Comparison of ENCODE assay signal across 8 mouse cellular contexts in genomic region chr9:100544948-100545714, GRCm38 (mm10). TPM values are rescaled to one million over a fixed set of nuclear protein-coding genes. Genes with fewer than 3 reads are reported as not detected.
DNase-seq lines count a peak whose midpoint lies in the region; ATAC-seq and TF ChIP-seq lines count a peak whose summit lies in the region.

No protein-coding gene starts in this region.

- peak; percentile 2; the same call in 1 of the 2 replicates for ATAC-seq in embryonic facial prominence, embryonic 15.5 days (ENCODE audit: insufficient number of reproducible peaks, low FRiP score, low TSS enrichment, low read depth)
- peak; percentile 27 for ATAC-seq in inflammation-experienced regulatory T-cells, adult 6 months
- ATAC-seq in midbrain, embryonic 13.5 days = no peak; the same call in 1 of the 2 replicates

- no peaks in the 10 kb centered on the region; the same call in 1 of the 2 replicates for H3K4me1 ChIP-seq in kidney, adult 2 months (ENCODE audit: control insufficient read depth, insufficient read depth, low read length)
- H3K4me1 ChIP-seq in ES-E14 (ENCODE audit: control insufficient read depth in 2 of 2, insufficient read depth in 2 of 2, low read length in 2 of 2, poor library complexity in 1 of 2) = peaks cover 0 to 2% of the 10 kb centered on the region in 2 experiments; a peak in 2 of 4 replicates
- peaks cover 7% of the 10 kb centered on the region for H3K4me1 ChIP-seq in embryonic facial prominence, embryonic 15.5 days
- H3K4me1 ChIP-seq in midbrain, embryonic 13.5 days (replicated peaks) = peaks cover 22% of the 10 kb centered on the region

- TF ChIP-seq CTCF in kidney, adult 2 months (conservative IDR thresholded peaks at IDR 0.05; ENCODE audit: insufficient read depth, insufficient read length, low read depth, low read length) = no peak

- peak overlapping the region; percentile 91 for H3K4me3 ChIP-seq in kidney, adult 2 months (ENCODE audit: insufficient read depth, low read depth, low read length)
- H3K4me3 ChIP-seq in ES-E14 (ENCODE audit: insufficient read depth in 1 of 2, low read depth in 1 of 2, low read length in 2 of 2, poor library complexity in 1 of 2, severe bottlenecking in 1 of 2) = peak overlapping the region; percentile 95 to 100
- H3K4me3 ChIP-seq in embryonic facial prominence, embryonic 15.5 days (replicated peaks) = peak overlapping the region; percentile 99
- peak overlapping the region; percentile 94 for H3K4me3 ChIP-seq in midbrain, embryonic 13.5 days (replicated peaks)

- intact Hi-C loops in gastrocnemius, postnatal 36 days (cut with DNase I) = loop anchor here (5.0 kb wide), 1 partner anchor 97 kb away; no protein-coding TSS in a partner anchor

- peak overlapping the region; percentile 96 for H3K9ac ChIP-seq in ES-E14 (ENCODE audit: insufficient read depth, low read depth, low read length, poor library complexity, severe bottlenecking)
- peak overlapping the region; percentile 76 for H3K9ac ChIP-seq in embryonic facial prominence, embryonic 15.5 days
- peak overlapping the region; percentile 94 for H3K9ac ChIP-seq in midbrain, embryonic 13.5 days (replicated peaks)

- WGBS in kidney, adult 2 months = under 1% methylated on average over 38 of the region's 38 CpGs
- WGBS in embryonic facial prominence, embryonic 15.5 days = 1% methylated on average over 36 of the region's 38 CpGs
- under 1% methylated on average over 36 of the region's 38 CpGs for WGBS in midbrain, embryonic 13.5 days

- peak overlapping the region; percentile 97 for H3K27ac ChIP-seq in kidney, adult 2 months (ENCODE audit: insufficient read depth, low read depth, low read length)
- peak overlapping the region; percentile 55; the same call in 1 of the 2 replicates for H3K27ac ChIP-seq in ES-E14 (ENCODE audit: insufficient read depth, low read depth, low read length, poor library complexity, severe bottlenecking)
- H3K27ac ChIP-seq in embryonic facial prominence, embryonic 15.5 days (replicated peaks) = peak overlapping the region; percentile 93
- peak overlapping the region; percentile 90 for H3K27ac ChIP-seq in midbrain, embryonic 13.5 days

- no peaks in the 10 kb centered on the region for H3K36me3 ChIP-seq in kidney, adult 2 months (ENCODE audit: control insufficient read depth, insufficient read depth, low read length)
- no peaks in the 10 kb centered on the region for H3K36me3 ChIP-seq in ES-E14 (ENCODE audit: control insufficient read depth, insufficient read depth, low read length, poor library complexity, severe bottlenecking)
- peaks cover 8% of the 10 kb centered on the region for H3K36me3 ChIP-seq in embryonic facial prominence, embryonic 15.5 days
- peaks cover 12% of the 10 kb centered on the region for H3K36me3 ChIP-seq in midbrain, embryonic 13.5 days

- in situ Hi-C loops in ES-E14 (cut with MboI; ENCODE audit: low sequenced_read_pairs in 2 of 2, unreplicated experiment in 2 of 2) = no loop called here

- no peaks in the 10 kb centered on the region for H3K9me3 ChIP-seq in ES-E14 (ENCODE audit: control insufficient read depth, insufficient read depth, low read depth, low read length)
- 0 out of 2 replicates have a peak, but pooled peaks cover 3% of the 10 kb centered on the region for H3K9me3 ChIP-seq in embryonic facial prominence, embryonic 15.5 days (replicated peaks)
- peaks cover 11% of the 10 kb centered on the region; the same call in 1 of the 2 replicates for H3K9me3 ChIP-seq in midbrain, embryonic 13.5 days

- H3K4me2 ChIP-seq in embryonic facial prominence, embryonic 15.5 days (replicated peaks) = peak overlapping the region; percentile 76
- H3K4me2 ChIP-seq in midbrain, embryonic 13.5 days (replicated peaks) = peak overlapping the region; percentile 79

- H3K27me3 ChIP-seq in kidney, adult 2 months (replicated peaks; ENCODE audit: control insufficient read depth, insufficient read depth, low read length) = no peaks in the 10 kb centered on the region
- no peaks in the 10 kb centered on the region for H3K27me3 ChIP-seq in embryonic facial prominence, embryonic 15.5 days
- H3K27me3 ChIP-seq in midbrain, embryonic 13.5 days = no peaks in the 10 kb centered on the region

- TF ChIP-seq POLR2A in kidney, adult 2 months (IDR thresholded peaks at IDR 0.05; ENCODE audit: low read depth, low read length) = no peak

- DNase-seq in kidney, adult 2 months = no peak
- DNase-seq in kidney, postnatal 4 days = no peak
- no peak for DNase-seq in ES-E14 (ENCODE audit: low read depth, low spot score)
- DNase-seq in adrenal gland, postnatal 10 days = no peak
- no peak for DNase-seq in gastrocnemius, postnatal 36 days

TF ChIP-seq in ES-E14, 5 proteins besides CTCF, POLR2A, EP300 and RAD21:
- no peak for TF ChIP-seq CHD2 (IDR thresholded peaks at IDR 0.05; ENCODE audit: low read depth, low read length)
- TF ChIP-seq ZC3H11A (IDR thresholded peaks at IDR 0.05; ENCODE audit: borderline replicate concordance, low read depth, low read length) = no peak
- no peak for TF ChIP-seq HCFC1 (IDR thresholded peaks at IDR 0.05; ENCODE audit: borderline replicate concordance, insufficient read depth, low read length)
- TF ChIP-seq MAFK (IDR thresholded peaks at IDR 0.05; ENCODE audit: insufficient read depth, low read depth, low read length) = no peak
- no peak for TF ChIP-seq ZNF384 (IDR thresholded peaks at IDR 0.05; ENCODE audit: low read depth, low read length)

RNA-seq across cellular contexts. Expression of gene Nck1, which starts 0.8 kb away (rescaled TPM):
- 3.1 and 5.7 TPM in 2 replicates for polyA plus RNA-seq in kidney, adult 2 months (2012; rRNA removed)
- total RNA-seq in ES-E14 (2012; rRNA removed) = 11.2 and 15.8 TPM in 2 replicates
- polyA plus RNA-seq in embryonic facial prominence, embryonic 15.5 days (2015; fragmentation: Nextera tagmentation; extraction: Ambion mirVana) = 63.6 and 64.2 TPM in 2 replicates
- polyA plus RNA-seq in inflammation-experienced regulatory T-cells, adult 6 months (2017; shearing (Covaris generic)) = 10 to 100 TPM; 72.0 to 99.7 (median 81.6) TPM
- polyA plus RNA-seq in midbrain, embryonic 13.5 days (2015; fragmentation: Nextera tagmentation; extraction: Ambion mirVana) = 61.6 and 64.2 TPM in 2 replicates
- total RNA-seq in adrenal gland, postnatal 10 days (2021) = 10 to 100 TPM; 52.4 to 57.3 TPM
- total RNA-seq in gastrocnemius, postnatal 36 days (2021) = 10 to 100 TPM; 26.3 to 27.3 TPM

RNA-seq across cellular contexts. Expression of gene Slc35g2, which starts 25.8 kb away (rescaled TPM):
- 2.1 and 2.3 TPM in 2 replicates for polyA plus RNA-seq in kidney, adult 2 months (2012; rRNA removed)
- 0.90 and 2.1 TPM in 2 replicates for total RNA-seq in ES-E14 (2012; rRNA removed)
- 4.1 and 4.8 TPM in 2 replicates for polyA plus RNA-seq in embryonic facial prominence, embryonic 15.5 days (2015; fragmentation: Nextera tagmentation; extraction: Ambion mirVana)
- 1 to 10 TPM in 1 of 3 experiments, under 1 TPM in 2; 0.56 to 1.3 (median 0.98) TPM for polyA plus RNA-seq in inflammation-experienced regulatory T-cells, adult 6 months (2017; shearing (Covaris generic))
- 12.0 and 12.2 TPM in 2 replicates for polyA plus RNA-seq in midbrain, embryonic 13.5 days (2015; fragmentation: Nextera tagmentation; extraction: Ambion mirVana)
- total RNA-seq in adrenal gland, postnatal 10 days (2021) = 1 to 10 TPM; 5.9 to 7.6 TPM
- under 1 TPM; 0.27 to 0.64 TPM for total RNA-seq in gastrocnemius, postnatal 36 days (2021)

RNA-seq across cellular contexts. Expression of gene Stag1, which starts 52.5 kb away (rescaled TPM):
- polyA plus RNA-seq in kidney, adult 2 months (2012; rRNA removed) = 3.4 and 5.1 TPM in 2 replicates
- total RNA-seq in ES-E14 (2012; rRNA removed) = 34.1 and 47.9 TPM in 2 replicates
- polyA plus RNA-seq in embryonic facial prominence, embryonic 15.5 days (2015; fragmentation: Nextera tagmentation; extraction: Ambion mirVana) = 33.8 and 40.4 TPM in 2 replicates
- 100 to 1,000 TPM in 1 of 3 experiments, 10 to 100 TPM in 2; 87.7 to 100 (median 92.5) TPM for polyA plus RNA-seq in inflammation-experienced regulatory T-cells, adult 6 months (2017; shearing (Covaris generic))
- polyA plus RNA-seq in midbrain, embryonic 13.5 days (2015; fragmentation: Nextera tagmentation; extraction: Ambion mirVana) = 41.6 and 46.4 TPM in 2 replicates
- 10 to 100 TPM; 41.4 to 47.9 TPM for total RNA-seq in adrenal gland, postnatal 10 days (2021)
- 10 to 100 TPM; 17.8 to 24.4 TPM for total RNA-seq in gastrocnemius, postnatal 36 days (2021)

RNA-seq across cellular contexts. Expression of gene Il20rb, which starts 58.5 kb away (rescaled TPM):
- polyA plus RNA-seq in kidney, adult 2 months (2012; rRNA removed) = 1.4 and 1.9 TPM in 2 replicates
- 3.3 and 3.7 TPM in 2 replicates for total RNA-seq in ES-E14 (2012; rRNA removed)
- 7.8 and 8.5 TPM in 2 replicates for polyA plus RNA-seq in embryonic facial prominence, embryonic 15.5 days (2015; fragmentation: Nextera tagmentation; extraction: Ambion mirVana)
- polyA plus RNA-seq in inflammation-experienced regulatory T-cells, adult 6 months (2017; shearing (Covaris generic)) = 1 to 10 TPM; 1.3 to 2.6 (median 1.8) TPM
- polyA plus RNA-seq in midbrain, embryonic 13.5 days (2015; fragmentation: Nextera tagmentation; extraction: Ambion mirVana) = 0.70 and 0.86 TPM in 2 replicates
- total RNA-seq in adrenal gland, postnatal 10 days (2021) = 1 to 10 TPM; 1.5 to 2.9 TPM
- 1 to 10 TPM; 1.5 TPM for total RNA-seq in gastrocnemius, postnatal 36 days (2021)
